Mouse (Mus musculus) left cerebral cortex, adult 11 months (tissue): ENCODE results near the gene Klhl23.

Experiments
- DNase-seq: peaks from one replicate; pipeline ENCODE4 v3.0.0; 2022; ENCODE audit warnings: low spot score

The Klhl23 gene

GRCm38 (mm10) chr2:69830116-69830515 is 8.4 kb downstream of the Klhl23 start:
- DNase-seq, result no peak

GRCm38 (mm10) chr2:69837244-69837967 is 15.7 kb downstream of the Klhl23 start:
- DNase-seq, result no peak

GRCm38 (mm10) chr2:69837996-69838395 is 16.3 kb downstream of the Klhl23 start:
- no peak for DNase-seq

GRCm38 (mm10) chr2:69838707-69839106 is 17.0 kb downstream of the Klhl23 start:
- no peak for DNase-seq

- DNase-seq, result no peak
These were observed 18.5 kb downstream of the Klhl23 start for GRCm38 (mm10) chr2:69840261-69840660.

GRCm38 (mm10) chr2:69849215-69849614 is 27.5 kb downstream of the Klhl23 start:
- DNase-seq, result no peak

- no peak for DNase-seq
These were observed 29.8 kb downstream of the Klhl23 start for GRCm38 (mm10) chr2:69851427-69852058.

- no peak for DNase-seq
These were observed 34.6 kb downstream of the Klhl23 start for GRCm38 (mm10) chr2:69856392-69856791.

- no peak for DNase-seq
These were observed 36.1 kb downstream of the Klhl23 start for GRCm38 (mm10) chr2:69857882-69858281.

- no peak for DNase-seq
These were observed 39.3 kb downstream of the Klhl23 start for GRCm38 (mm10) chr2:69860972-69861452.

- DNase-seq, result peak; percentile 88
These were observed 39.8 kb downstream of the Klhl23 start, which contains the start of gene Ssb for GRCm38 (mm10) chr2:69861485-69862091. Ssb (plus strand) TSS chr2:69861562.

GRCm38 (mm10) chr2:69862117-69862657 is 40.4 kb downstream of the Klhl23 start:
- DNase-seq, result no peak

GRCm38 (mm10) chr2:69883990-69884391 is 62.2 kb downstream of the Klhl23 start:
- DNase-seq, result no peak

- no peak for DNase-seq
These were observed 62.8 kb downstream of the Klhl23 start for GRCm38 (mm10) chr2:69884581-69884980.

GRCm38 (mm10) chr2:69885050-69885449 is 63.3 kb downstream of the Klhl23 start:
- no peak for DNase-seq

GRCm38 (mm10) chr2:69885451-69886305 is 63.9 kb downstream of the Klhl23 start, which contains the start of gene Mettl5:
Mettl5 (minus strand) TSS chr2:69885615.
- peak; percentile 82 for DNase-seq
